Mouse (Mus musculus) MEL (cell line): ENCODE results near the gene Camta1.

ENCODE experiments used
- CHD2 ChIP-seq: IDR thresholded peaks from 2 replicates; pipeline ENCODE4 v1.6.1; 2011; ENCODE audit warnings: low read length, improper control_type of control experiment
- CTCF ChIP-seq, 3 experiments: IDR thresholded peaks in 2 of 3; conservative IDR thresholded peaks in 1 of 3; 2 replicates each; pipeline ENCODE4 v1.5.1; 2011 to 2012; ENCODE audit warnings: low read length in 3 of 3, low read depth in 2 of 3, mild to moderate bottlenecking in 2 of 3, improper control_type of control experiment in 1 of 3, inconsistent platforms in 1 of 3, mixed read lengths in 1 of 3, moderate library complexity in 1 of 3; ENCODE audit not compliant: control insufficient read depth in 1 of 3, insufficient read depth in 1 of 3, poor library complexity in 1 of 3, severe bottlenecking in 1 of 3
- HCFC1 ChIP-seq: IDR thresholded peaks from 2 replicates; pipeline ENCODE4 v1.6.1; 2012; ENCODE audit warnings: low read depth, mild to moderate bottlenecking, inconsistent platforms, low read length, improper control_type of control experiment, moderate library complexity
- POLR2A ChIP-seq, 2 experiments: IDR thresholded peaks; 2 replicates each; pipeline ENCODE4 v1.6.1; 2011 to 2012; ENCODE audit warnings: low read length in 2 of 2, mild to moderate bottlenecking in 2 of 2, control low read depth in 1 of 2, improper control_type of control experiment in 1 of 2, low read depth in 1 of 2, moderate library complexity in 1 of 2; ENCODE audit not compliant: control insufficient read depth in 1 of 2, insufficient read depth in 1 of 2, poor library complexity in 1 of 2

DNA sequence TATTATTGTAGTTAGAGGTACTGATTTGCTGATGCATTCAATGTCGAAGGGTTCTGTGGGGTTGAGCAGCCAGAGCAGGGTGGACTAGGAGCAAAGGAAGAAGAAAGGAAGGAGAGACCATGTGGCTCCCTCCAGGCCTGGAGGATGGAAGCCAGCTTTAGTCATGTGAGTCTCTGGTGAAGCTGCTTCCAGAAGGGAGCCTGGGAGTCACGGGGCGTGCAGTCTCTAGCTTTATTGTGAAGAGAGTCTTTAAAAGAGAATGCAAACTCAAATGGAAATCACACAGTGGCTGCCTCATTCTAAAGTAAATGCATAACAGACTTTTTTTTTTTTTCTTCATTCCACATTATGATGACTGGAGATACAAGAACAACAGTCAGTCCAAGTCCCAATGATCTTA is 450.7 kb downstream of the Camta1 start:
- TF ChIP-seq CHD2 (no peak), POLR2A (IDR thresholded peaks at IDR 0.05; ENCODE audit: control insufficient read depth in 1 of 2, insufficient read depth in 1 of 2, low read depth in 1 of 2, low read length in 2 of 2, poor library complexity in 1 of 2) (no peak), CTCF (IDR thresholded peaks at IDR 0.05 in 2 of 3, conservative IDR thresholded peaks at IDR 0.05 in 1 of 3; ENCODE audit: control insufficient read depth in 1 of 3, insufficient read depth in 1 of 3, low read depth in 2 of 3, low read length in 3 of 3, poor library complexity in 1 of 3, severe bottlenecking in 1 of 3) (no peak), HCFC1 (no peak)
